Mouse (Mus musculus) spleen, adult 2 months (tissue): Measurements from ENCODE around the gene Exoc3. TPM values are rescaled to one million over a fixed set of nuclear protein-coding genes. Genes with fewer than 3 reads are reported as not detected.

Source experiments
- DNase-seq, 2 experiments: peaks; one replicate each; pipeline versions ENCODE4 v3.0.0 to v3.0.0-alpha.2; 2012 to 2021; ENCODE audit warnings: low spot score in 2 of 2, low read depth in 1 of 2
- H3K27ac ChIP-seq: fragments of 200-500 bp; 2 replicates; pipeline ENCODE4 v1.5.1; 2012; ENCODE audit warnings: low read length, inconsistent platforms; ENCODE audit not compliant: insufficient read depth
- H3K27me3 ChIP-seq: fragments of 200-500 bp; 2 replicates; pipeline ENCODE4 v1.6.1; 2012; ENCODE audit warnings: mild to moderate bottlenecking, moderate library complexity, low read length, inconsistent platforms; ENCODE audit not compliant: control insufficient read depth, insufficient read depth
- H3K36me3 ChIP-seq: fragments of 200-500 bp; 2 replicates; pipeline ENCODE4 v1.6.1; 2012; ENCODE audit warnings: mild to moderate bottlenecking, low read length, inconsistent platforms; ENCODE audit not compliant: control insufficient read depth, insufficient read depth
- H3K4me1 ChIP-seq: fragments of 200-500 bp; 2 replicates; pipeline ENCODE4 v1.6.1; 2011; ENCODE audit warnings: inconsistent platforms; ENCODE audit not compliant: control insufficient read depth, insufficient read depth, insufficient read length
- H3K4me3 ChIP-seq: fragments of 200-500 bp; 2 replicates; pipeline ENCODE4 v1.5.1; 2011; ENCODE audit warnings: mild to moderate bottlenecking, inconsistent platforms; ENCODE audit not compliant: insufficient read depth, insufficient read length; ENCODE audit errors: extremely low read depth
- CTCF ChIP-seq: fragments of 200-500 bp; IDR thresholded peaks from 2 replicates; pipeline ENCODE4 v1.5.1; 2011; ENCODE audit warnings: mild to moderate bottlenecking, inconsistent platforms; ENCODE audit not compliant: insufficient read depth, insufficient read length, insufficient replicate concordance; ENCODE audit errors: extremely low read depth
- POLR2A ChIP-seq: fragments of 200-500 bp; IDR thresholded peaks from 2 replicates; pipeline ENCODE4 v1.6.1; 2011; ENCODE audit warnings: low read depth, low read length, inconsistent platforms
- WGBS: fragments of 180-500 bp; shearing (Covaris S2); methylation state at CpG from one replicate; pipeline ENCODE4 v1.1.7; 2018; 5-methylcytosine and 5-hydroxymethylcytosine counted together
- polyA plus RNA-seq: library from polyadenylated mRNA; depleted of rRNA; stranded (reverse); fragments of >200 nt; gene quantifications from 2 replicates; pipeline ENCODE4 v1.2.3, GENCODE M21; 2012

Gene Exoc3
- polyA plus RNA-seq, 1 experiment = 21.6 TPM

GRCm38 (mm10) chr13:74167057-74167413 lies 41.5 kb downstream of the Exoc3 start:
- no peak for TF ChIP-seq CTCF
- TF ChIP-seq POLR2A = no peak
- peaks cover 2% of the 10 kb centered on the region; the same call in 1 of the 2 replicates for H3K36me3 ChIP-seq
- WGBS = 18% methylated on average over 9 of the region's 9 CpGs

GRCm38 (mm10) chr13:74166348-74167056 lies 42.0 kb downstream of the Exoc3 start:
- WGBS = 6% methylated on average over 19 of the region's 19 CpGs
- no peaks in the 10 kb centered on the region for H3K36me3 ChIP-seq
- no peak; the same call in 1 of the 2 replicates for TF ChIP-seq POLR2A
- no peak for TF ChIP-seq CTCF

More at GRCm38 (mm10) chr13:74167057-74167413, 41.5 kb downstream of the Exoc3 start:
- Histone ChIP-seq H3K4me3 (peak overlapping the region; percentile 65), H3K4me1 (peaks cover 2% of the 10 kb centered on the region; the same call in 1 of the 2 replicates), H3K27ac (no peak overlapping the region), H3K27me3 (no peaks in the 10 kb centered on the region)
- no peak for DNase-seq

GRCm38 (mm10) chr13:74147327-74147726 lies 61.2 kb downstream of the Exoc3 start:
- Histone ChIP-seq H3K4me1 (no peaks in the 10 kb centered on the region), H3K36me3 (no peaks in the 10 kb centered on the region), H3K4me3 (no peak overlapping the region), H3K27ac (no peak overlapping the region), H3K27me3 (no peaks in the 10 kb centered on the region)
- TF ChIP-seq CTCF (no peak), POLR2A (no peak)
- 79% methylated on average over 2 of the region's 2 CpGs for WGBS
- no peak for DNase-seq

More at GRCm38 (mm10) chr13:74166348-74167056, 42.0 kb downstream of the Exoc3 start:
- Histone ChIP-seq H3K4me1 (peaks cover 2% of the 10 kb centered on the region; the same call in 1 of the 2 replicates), H3K4me3 (peak overlapping the region; percentile 65), H3K27me3 (no peaks in the 10 kb centered on the region), H3K27ac (no peak overlapping the region)
- DNase-seq = peak in 1 of 2 experiments; percentile 50

GRCm38 (mm10) chr13:74145983-74146622 lies 62.4 kb downstream of the Exoc3 start:
- no peak overlapping the region for H3K27ac ChIP-seq
- H3K36me3 ChIP-seq = no peaks in the 10 kb centered on the region
- H3K4me3 ChIP-seq = no peak overlapping the region
- 87% methylated on average over 3 of the region's 3 CpGs for WGBS
- H3K27me3 ChIP-seq = no peaks in the 10 kb centered on the region
- TF ChIP-seq POLR2A (no peak), CTCF (no peak)
- H3K4me1 ChIP-seq = no peaks in the 10 kb centered on the region
- no peak for DNase-seq

GRCm38 (mm10) chr13:74144120-74144884 lies 64.2 kb downstream of the Exoc3 start:
- Histone ChIP-seq H3K36me3 (no peaks in the 10 kb centered on the region), H3K27ac (no peak overlapping the region), H3K27me3 (no peaks in the 10 kb centered on the region), H3K4me3 (no peak overlapping the region), H3K4me1 (no peaks in the 10 kb centered on the region)
- WGBS = 52% methylated on average over 7 of the region's 7 CpGs
- no peak for TF ChIP-seq POLR2A
- TF ChIP-seq CTCF = no peak
- no peak for DNase-seq

- H3K4me1 ChIP-seq = no peaks in the 10 kb centered on the region
- DNase-seq = no peak
- no peaks in the 10 kb centered on the region for H3K36me3 ChIP-seq
- TF ChIP-seq CTCF = no peak
- TF ChIP-seq POLR2A = no peak
- H3K27ac ChIP-seq = no peak overlapping the region
- H3K27me3 ChIP-seq = no peaks in the 10 kb centered on the region
- 52% methylated on average over 3 of the region's 3 CpGs for whole genome bisulfite sequencing
- no peak overlapping the region for H3K4me3 ChIP-seq
These were observed 65.2 kb downstream of the Exoc3 start for GRCm38 (mm10) chr13:74143282-74143681.
